Mouse (Mus musculus) hindlimb bud, embryonic 11.5 days (tissue): ENCODE measurements around the gene Dppa3.

Source experiments
- DNase-seq: peaks from one replicate; pipeline ENCODE4 v3.0.0-alpha.2; 2012; ENCODE audit warnings: low read depth, low spot score; ENCODE audit errors: extremely low spot score

Gene Dppa3

DNA sequence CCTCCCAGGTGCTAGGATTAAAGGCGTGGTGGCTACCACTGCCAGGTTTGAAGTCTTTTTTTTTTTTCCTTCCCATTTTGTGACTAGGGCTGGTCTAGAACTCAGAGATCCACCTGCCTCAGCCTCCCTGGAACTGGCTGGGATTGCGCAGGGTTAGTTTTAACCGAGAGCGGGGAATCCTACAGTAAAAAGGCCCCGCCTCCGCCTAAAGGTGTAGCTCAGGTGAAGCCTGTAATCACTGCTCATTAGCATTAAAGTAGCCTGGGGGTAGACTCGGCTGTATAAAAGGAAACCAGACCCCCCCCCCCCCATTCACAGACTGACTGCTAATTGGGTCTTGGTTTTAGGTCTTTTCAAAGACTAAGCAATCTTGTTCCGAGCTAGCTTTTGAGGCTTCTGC, at the start of gene Dppa3:
Gene Dppa3, plus strand, starts transcription at position 301 of the 400 bp plus-strand sequence.
- no peak for DNase-seq

DNA sequence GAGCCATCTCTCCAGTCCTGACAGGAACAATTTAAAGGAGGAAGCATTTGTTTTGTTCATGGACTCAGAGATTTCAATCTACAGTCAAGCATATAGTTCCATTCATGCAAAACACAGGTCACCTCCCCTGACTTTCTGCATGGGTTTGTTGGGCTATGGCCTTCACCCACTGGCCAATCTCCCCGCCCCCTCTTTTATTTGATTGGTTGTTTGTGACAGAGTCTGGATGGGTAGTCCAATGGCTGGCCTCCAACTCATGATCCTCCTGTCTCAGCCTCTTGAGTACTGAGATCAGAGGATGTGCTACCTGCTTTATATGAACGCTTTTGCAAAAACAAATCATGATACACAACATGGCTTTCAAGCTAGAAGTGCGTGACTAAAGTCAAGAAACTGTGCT, 49.2 kb upstream of the Dppa3 start:
- DNase-seq = no peak

DNA sequence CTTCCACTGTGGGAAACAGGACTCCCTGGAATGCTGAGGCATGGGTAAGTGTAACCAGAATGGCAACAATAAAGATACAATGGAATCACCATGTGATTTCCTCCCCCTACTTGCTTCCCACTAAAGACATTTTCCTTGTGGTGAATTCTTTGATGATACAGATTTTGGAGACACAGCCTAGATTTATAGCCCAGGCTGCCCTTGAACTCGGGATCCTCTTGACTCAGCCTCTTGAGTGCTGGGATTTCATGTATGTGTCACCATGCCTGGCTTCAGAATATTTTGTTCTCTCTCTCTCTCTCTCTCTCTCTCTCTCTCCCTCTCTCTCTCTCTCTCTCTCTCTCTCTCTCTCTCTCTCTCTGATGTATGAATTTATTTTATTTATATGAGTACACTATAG, 47.1 kb upstream of the Dppa3 start:
- no peak for DNase-seq

DNA sequence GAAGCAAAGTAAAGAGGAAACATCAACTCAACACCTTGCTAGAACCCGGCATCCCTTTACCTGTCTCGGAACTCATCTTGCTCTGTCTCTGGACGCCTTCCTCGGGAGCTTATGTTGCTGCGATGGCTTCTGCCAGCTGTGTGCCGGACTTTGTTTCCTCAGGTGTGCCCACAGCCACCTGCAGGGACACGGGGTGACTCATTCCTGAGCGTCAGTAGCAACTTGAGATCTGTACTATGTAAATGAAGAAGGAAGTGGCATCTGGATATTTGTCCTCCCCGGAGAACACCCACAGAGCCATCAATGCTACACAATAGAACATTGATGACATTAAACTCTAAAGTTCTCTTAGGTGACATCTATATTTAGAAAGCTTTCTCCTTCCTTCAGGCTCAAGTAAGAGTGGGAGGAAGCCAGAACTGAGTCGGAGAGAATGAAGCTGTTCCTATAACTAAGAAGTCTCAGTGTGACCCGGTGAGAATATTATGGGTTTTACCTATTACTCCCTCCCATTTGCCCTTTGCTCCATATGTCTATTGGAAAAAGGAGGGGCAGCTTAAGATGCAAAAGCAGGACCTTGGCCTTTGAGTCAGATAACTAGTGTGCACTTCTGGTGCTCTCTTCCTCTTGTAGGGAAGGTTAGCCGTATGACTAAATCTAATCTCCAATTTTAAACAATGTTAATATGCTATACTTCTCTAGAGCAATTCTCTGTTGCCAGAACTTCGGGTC, 35.0 kb upstream of the Dppa3 start:
- DNase-seq = no peak

DNA sequence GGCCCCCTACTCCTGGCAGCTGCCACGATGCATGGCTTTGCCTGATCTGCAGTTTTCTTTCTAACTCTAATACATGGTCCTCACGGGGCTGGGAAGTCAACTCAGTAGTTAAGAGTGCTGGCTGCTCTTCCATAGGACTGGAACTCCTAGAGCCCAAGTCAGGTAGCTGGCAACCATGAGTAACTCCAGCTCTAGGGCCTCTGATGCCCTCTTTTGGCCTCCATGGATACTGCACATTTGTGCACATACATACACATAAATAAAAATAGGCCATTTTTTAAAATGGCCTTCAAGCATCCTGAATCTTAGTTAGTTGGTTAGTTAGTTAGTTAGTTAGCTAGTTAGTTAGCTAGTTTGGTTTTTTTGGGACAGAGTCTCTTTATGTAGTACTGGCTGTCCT, 33.3 kb upstream of the Dppa3 start:
- no peak for DNase-seq

DNA sequence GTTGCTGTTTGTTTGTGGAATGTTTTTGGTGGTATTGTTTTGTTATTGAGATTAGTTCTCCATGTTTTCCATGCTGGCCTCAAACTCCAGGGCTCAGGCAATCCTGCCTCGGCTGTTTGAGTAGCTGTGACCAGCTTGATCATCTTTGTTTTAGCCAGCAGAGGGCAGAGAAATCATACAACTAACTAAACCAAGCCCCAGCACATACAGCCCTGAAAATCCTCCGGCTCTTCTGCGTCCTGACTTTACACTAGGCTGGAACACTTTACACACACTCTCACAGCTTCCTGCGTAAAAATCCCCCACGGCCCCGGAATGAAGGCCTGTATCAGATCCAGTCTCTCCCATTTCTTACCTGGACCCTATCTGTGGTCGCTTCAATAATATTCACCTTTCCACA, 30.6 kb upstream of the Dppa3 start:
- DNase-seq = no peak

DNA sequence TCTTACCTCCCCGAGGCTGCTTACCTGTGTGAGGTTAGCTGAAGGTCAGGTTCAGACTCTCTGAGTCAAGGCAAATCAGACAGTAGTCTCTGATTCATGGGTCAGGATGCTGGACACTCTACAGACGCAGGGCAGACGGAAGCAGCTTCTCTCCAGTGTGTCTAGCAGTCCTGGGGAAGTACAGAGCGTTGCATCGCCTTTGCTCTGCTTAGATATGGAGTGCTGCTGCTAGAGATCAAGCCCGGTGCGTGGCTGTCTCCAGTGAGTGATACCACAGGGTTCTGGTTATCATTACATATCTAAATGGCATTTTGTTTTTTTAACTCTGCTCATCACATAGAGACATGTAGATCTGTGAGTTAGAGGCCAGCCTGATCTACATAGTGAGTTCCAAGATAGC, 29.6 kb upstream of the Dppa3 start:
- DNase-seq = no peak

DNA sequence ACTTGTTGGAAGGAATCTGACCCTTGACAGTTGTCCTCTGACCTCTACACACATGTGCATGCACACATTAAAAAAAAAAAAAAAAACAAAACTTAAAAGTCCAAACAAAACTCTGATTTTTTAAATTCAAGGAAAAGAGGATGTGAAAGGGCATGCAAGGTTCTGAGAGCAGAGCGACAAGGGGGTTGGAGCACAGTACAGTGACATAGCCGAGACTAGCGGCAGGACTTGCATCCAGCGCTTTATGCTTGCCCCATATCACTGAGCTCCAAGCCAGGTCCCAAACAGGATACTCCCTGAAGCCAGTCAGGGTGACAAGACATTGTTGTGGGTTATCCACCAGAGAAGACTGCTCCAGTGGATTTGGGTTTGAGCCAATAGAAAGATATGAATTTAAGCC, 28.2 kb upstream of the Dppa3 start:
- DNase-seq = no peak

DNA sequence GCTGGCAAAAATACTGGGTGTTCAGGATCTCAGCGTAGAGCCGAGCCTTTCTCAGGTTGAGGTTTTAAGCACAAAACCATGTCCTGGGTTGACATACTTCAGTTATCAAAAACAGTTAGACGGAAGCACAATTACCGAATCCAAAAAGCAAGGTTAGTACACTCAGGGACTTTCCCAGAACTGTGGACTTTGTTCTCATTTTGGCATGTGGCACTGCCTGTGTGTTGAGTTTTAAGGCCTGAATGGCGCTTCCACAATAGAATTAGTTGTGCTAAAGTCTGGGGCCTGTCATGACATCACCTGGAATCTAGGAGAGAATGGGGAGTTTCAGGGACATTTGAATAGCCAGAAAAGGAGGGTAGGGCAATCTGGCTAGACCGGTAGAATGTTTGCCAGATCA, 27.8 kb upstream of the Dppa3 start:
- no peak for DNase-seq

DNA sequence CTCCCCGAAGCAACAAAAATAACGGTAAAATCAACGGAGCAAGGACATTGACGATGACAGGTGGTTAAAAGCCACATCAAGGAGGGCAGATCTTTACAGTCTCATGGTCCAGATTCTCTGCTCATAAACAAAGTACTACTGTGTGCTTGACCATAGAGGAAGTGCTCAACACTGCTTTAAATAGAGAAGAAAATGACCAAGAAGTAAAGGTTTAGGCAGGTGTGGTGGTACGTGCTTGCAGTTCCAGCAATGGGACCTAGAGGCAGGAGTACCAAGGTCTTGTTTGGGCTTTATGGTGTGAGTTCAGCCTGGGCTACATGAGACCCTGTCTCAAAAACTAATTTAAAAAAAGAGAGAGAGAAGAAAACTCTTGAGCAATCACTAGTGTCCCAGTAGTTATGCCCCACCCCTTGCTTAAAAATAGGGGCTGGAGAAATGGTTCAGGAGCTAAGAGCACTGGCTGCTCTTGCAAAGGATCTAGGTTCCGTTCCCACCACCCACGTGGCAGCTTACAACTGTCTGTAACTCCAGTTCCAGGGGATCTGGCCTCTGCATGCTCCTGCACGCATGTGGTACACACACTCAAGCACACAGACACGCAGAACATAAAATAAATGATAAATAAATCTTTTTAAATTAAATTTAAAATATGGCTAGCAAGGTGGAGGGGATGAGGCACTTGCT, 27.0 kb upstream of the Dppa3 start:
- DNase-seq = no peak

DNA sequence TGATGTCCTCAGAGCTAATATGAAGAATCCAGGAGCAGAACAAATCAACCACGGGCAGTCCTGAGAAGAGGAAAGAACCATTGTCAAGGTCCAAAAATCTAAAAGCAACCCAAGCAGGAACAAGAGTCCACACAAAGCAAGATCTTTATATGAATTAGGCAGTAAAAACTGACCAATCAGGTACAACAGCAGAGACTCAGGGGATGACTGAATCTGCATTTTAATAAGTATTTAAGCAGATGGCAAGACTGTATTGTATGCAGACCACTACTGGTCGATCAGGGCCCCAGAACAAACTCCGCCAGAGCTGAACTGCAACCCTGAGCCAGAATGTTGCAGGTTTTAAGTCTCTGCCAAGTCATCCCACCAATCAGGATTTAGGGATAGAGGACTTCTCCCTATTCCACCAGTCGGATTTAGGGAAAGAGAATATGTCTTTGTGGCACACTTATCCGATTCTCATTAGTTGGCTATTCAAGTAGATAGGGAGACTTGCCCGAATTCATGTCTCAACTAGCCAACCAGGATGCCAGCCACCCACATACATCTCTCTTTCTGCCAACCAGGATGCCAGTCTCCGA, 26.1 kb upstream of the Dppa3 start:
- DNase-seq = no peak

DNA sequence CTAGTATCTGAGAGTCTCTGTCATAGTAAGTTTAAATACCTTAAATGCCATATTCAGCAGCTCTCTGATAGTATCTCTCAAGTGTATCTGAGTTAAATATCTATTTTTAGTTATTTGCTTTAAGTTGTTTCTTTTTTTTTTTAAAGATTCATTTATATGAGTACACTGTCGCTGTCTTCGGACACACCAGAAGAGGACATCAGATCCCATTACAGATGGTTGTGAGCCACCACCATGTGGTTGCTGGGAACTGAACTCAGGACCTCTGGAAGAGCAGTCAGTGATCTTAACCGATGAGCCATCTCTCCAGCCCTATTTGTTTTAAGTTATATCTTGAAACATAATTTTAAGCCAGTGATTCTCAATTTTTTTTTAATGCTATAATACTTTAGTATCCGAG, 25.2 kb upstream of the Dppa3 start:
- DNase-seq = no peak

DNA sequence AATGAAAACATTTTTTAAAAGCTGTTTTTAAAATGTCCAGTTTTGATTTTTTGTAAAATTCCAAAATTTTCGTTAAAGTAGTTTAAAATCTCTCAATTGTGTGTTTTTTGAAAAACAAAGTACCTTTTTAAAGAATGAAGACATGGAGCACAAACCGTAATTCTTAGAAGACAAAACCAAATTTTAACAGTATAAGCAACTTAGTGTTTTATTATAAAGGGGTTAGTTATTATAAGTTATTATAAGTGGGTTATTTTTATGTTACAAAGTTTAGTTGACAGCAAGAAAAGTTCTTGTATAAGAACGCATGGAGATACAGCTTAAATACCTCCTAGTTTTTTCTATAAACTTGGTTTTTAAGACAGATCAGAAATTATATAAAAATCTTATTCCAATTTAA, 24.6 kb upstream of the Dppa3 start:
- no peak for DNase-seq

DNA sequence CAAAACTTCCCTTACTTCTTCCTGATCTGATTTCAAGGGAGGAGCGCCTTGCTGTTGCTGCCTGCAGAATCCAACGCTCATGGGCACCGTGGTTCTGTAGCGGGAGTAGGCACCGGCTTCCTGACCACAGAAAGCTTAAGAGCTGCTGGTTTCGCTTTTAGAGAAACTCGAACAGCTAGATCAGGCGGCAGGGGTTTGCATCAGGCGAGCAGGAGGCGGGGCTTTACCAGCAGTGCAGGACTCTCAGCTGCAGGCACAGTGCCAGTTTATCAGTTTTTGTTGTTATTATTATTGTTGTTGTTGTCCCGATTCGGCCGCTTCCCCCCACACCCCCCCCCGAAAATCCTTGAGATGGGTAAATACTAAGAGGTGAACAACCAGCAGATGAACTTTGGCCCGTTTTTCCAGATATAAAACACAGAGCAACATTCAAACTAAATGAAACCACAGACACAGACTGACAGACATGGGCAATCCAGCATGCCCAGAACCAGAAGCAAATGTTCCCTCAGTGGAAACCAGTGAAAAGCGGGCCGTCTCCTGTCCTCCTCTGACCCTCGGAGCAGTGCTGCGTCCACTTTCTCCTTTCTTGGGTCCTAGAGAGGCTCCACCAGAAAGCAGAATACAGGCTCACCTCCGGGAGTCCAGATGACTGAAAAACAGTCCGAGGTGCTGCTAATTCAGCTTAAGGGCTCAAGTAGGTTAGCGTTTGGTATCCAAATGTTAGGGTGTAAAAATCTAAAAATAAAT, 23.8 kb upstream of the Dppa3 start, which contains the start of gene Apobec1:
Gene Apobec1, minus strand, starts transcription at position 203 of the 750 bp plus-strand sequence.
- no peak for DNase-seq

DNA sequence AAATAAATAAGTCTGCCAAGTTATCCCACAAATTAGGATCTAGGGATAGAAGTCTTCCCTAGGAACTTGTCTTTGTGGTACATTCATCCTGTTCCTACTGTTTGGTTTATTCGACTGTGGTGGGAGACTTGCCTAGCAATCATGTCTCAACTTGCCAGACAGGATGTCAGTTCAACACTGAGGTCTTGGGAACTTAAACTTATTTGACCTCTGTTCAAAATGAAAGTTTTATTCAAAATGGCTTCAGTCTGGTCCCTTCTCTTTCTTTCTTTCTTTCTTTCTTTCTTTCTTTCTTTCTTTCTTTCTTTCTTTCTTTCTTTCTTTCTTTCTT, 23.3 kb upstream of the Dppa3 start:
- no peak for DNase-seq

DNA sequence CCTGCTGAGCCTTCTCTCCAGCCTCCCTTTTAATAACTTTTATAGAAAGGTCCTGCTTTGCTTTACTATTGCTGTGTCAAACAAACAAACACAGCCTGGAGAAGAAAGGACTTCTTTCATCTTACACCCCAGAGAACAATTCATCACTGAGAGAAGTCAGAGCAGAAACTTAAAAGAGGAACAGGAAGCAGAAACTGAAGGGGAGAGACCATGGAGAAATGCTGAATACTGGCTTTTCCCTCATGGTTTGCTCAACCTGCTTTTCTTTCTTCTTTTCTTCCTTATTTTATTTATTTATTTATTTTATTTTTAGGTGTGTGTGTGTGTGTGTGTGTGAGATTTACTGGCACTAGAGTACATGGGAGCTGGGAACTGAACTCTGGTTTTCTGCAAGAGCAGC, 21.9 kb upstream of the Dppa3 start:
- no peak for DNase-seq

DNA sequence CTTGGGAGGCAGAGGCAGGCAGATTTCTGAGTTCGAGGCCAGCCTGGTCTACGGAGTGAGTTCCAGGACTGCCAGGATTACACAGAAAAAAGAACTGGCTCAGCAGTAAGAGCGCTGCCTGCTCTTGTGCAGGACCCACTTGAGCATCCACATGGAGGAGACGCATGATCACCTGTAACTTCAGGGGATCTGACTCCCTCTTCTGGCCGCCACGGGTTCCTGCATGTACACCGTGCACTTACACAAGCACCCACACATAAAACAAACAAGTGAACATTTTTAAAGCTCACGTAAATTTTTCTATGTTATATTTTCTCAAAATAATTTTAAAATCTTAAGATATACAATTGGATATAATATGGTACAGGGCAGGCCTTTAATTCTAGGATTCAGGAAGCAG, 20.7 kb upstream of the Dppa3 start:
- no peak for DNase-seq

DNA sequence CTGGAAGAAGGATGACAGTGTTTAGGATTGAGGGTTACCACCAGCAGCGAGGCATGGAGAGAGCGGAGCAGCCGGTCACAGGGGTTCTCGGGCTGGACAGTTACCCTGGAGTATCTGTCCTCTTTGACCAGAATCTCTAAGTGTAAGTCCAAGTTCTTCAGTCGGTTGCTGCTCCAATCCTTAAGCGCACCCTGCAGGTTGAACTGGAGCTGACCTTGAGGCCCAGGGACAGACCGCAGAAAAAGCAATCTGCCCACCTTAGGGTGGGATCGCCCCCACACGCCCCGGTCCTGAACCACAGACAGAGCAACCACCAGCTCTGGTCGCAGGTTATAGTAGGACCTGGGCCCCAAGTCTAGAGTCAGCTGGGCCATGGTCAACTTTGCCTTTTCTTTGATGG, 19.5 kb upstream of the Dppa3 start:
- no peak for DNase-seq

DNA sequence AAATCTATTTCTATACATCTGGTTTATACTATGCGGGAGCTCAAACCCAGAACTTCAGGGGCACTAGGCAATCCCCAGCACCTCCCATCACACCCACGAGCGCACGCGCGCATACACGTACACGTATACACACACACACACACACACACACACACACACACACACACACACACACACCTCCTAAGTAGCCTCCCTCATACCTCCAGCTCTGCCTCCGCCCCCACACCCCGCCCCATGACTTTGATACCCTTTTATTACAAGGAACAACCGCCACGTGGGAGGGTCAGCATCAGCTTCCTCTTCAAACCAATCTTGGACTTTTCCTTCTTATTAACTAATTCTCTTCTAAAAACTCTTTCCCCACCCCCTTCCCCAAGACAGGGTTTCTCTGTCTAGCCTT, 18.5 kb upstream of the Dppa3 start:
- DNase-seq = no peak

DNA sequence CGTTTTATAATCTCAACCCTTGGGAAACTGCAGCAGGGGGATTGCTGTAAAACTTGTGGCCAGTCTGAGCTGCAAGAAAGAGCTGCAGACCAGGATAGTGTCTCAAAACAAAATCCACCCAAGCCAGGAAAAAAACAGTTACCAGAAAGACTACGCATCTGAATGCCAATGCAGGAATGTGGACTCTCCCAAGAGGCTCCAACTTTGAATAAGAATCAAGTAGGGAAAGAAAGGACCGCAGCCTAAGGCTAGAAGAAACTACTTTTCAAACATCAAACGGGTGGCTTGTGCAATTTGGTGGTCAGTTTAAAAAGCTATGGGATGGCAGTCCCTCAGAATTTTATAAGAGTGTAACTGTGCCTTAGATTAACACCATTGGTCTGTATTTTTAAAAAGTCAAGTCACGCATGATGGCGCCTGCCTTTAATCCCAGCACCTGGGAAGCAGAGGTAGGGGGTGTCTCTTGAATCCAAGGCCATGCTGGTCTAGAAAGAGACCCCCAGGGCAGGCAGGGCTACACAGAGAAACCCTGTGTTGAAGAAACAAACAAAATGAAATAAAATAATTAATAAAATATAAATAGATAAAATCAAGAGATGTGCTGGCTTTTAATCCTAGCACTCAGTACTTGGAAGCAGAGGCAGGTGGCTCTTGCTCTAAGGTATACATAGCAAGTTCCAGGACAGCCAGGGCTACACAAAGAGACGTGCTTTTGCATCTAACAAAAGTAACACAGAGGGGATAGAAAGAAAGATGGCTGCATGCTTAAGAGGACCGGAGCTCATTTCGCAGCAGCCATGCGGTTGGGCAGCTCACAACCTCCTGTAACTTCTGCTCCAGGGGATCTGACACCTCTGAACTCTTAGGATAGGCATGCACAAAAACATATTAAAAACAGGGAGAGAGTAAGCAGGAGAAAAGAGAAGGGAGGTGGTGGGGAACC, 17.5 kb upstream of the Dppa3 start:
- DNase-seq = no peak

DNA sequence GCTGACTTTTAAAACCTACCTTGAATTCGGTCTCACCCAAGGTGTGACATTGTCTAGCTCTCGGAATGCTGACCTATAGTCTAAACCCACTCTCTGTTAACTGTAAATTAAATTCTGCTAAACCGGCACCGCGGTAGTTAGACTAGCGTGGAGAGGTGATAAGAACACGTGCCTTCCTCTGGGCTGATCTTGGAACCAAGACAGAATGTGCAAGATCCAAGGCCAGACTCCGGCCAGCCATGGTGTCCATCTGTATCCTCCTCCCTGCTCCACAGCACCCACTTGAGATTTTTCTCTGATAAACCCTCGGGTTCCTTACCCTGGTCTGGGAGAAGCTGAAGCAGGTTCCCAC, 16.9 kb upstream of the Dppa3 start:
- DNase-seq = no peak
